Mouse (Mus musculus) small intestine, adult 2 months (tissue): Measurements from ENCODE around the gene Phtf1.

ENCODE experiments used
- CTCF ChIP-seq: fragments of 200-500 bp; IDR thresholded peaks from 2 replicates; pipeline ENCODE4 v1.5.1; 2012; ENCODE audit warnings: low read depth, mild to moderate bottlenecking, control low read depth, inconsistent platforms, low read length, moderate library complexity, mixed read lengths; ENCODE audit not compliant: insufficient replicate concordance, insufficient read length; ENCODE audit errors: extremely low read depth
- POLR2A ChIP-seq: fragments of 200-500 bp; IDR thresholded peaks from 2 replicates; pipeline ENCODE4 v1.6.1; 2012; ENCODE audit warnings: low read depth, mild to moderate bottlenecking, control low read depth, inconsistent platforms, low read length, moderate library complexity

GRCm38 (mm10) chr3:104032086-104032485 is 64.2 kb downstream of the Phtf1 start:
- TF ChIP-seq POLR2A (no peak), CTCF (no peak)
